Comparison of ENCODE assay signal across 28 mouse cellular contexts in the genomic region with DNA sequence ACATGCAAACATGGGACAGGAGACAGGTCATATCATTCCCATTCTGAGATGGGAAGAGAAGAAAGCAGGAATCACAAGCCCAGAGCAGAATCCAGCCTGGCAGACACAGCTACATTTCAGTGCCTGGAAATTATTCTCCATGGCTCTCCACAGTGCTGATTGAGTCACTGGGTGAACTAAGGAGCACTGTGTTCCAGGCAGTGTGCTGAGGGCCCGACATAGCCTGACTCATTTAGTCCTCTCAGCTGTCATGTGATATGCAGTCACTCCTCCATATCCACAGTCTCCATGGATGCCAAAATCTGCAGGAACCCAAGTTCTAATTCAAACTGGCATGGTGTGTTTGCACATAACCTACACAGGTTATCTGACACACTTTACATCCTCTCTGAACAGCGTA.
DNase-seq lines count a peak whose midpoint lies in the region; ATAC-seq lines count a peak whose summit lies in the region.
"Had no signal": no experiment of that assay in that cellular context is flagged by ENCODE, and none has a peak within 500 bp of the region (broad histone marks: within the 10 kb centered on the region; RNA-seq: fewer than 3 reads in every experiment).

No protein-coding gene starts in this region.

- H3K27me3 ChIP-seq in midbrain, embryonic 11.5 days (ENCODE audit: control insufficient read depth, insufficient read depth, low read length) = no peaks in the 10 kb centered on the region
- no peaks in the 10 kb centered on the region for H3K27me3 ChIP-seq in midbrain, embryonic 16.5 days (ENCODE audit: control insufficient read depth, insufficient read depth, low read depth, low read length)
- H3K27me3 ChIP-seq: embryonic facial prominence, embryonic 15.5 days; heart, embryonic 13.5 days; kidney, embryonic 15.5 days; limb, embryonic 13.5 days; liver, embryonic 12.5 days; neural tube, embryonic 12.5 days had no signal

- no peaks in the 10 kb centered on the region for H3K4me1 ChIP-seq in midbrain, embryonic 11.5 days (ENCODE audit: control insufficient read depth, insufficient read depth, low read length)
- H3K4me1 ChIP-seq in midbrain, embryonic 16.5 days (ENCODE audit: control insufficient read depth, insufficient read depth, low read length) = no peaks in the 10 kb centered on the region
- H3K4me1 ChIP-seq: embryonic facial prominence, embryonic 10.5 days; embryonic facial prominence, embryonic 15.5 days; hindbrain, embryonic 10.5 days; kidney, embryonic 15.5 days; limb, embryonic 13.5 days; liver, embryonic 12.5 days; neural tube, embryonic 12.5 days had no signal

- H3K9ac ChIP-seq in midbrain, embryonic 11.5 days (ENCODE audit: low read length) = no peak overlapping the region
- no peak overlapping the region for H3K9ac ChIP-seq in midbrain, embryonic 16.5 days (ENCODE audit: low read depth, low read length)
- H3K9ac ChIP-seq: embryonic facial prominence, embryonic 15.5 days; heart, embryonic 13.5 days; kidney, embryonic 15.5 days; limb, embryonic 13.5 days; liver, embryonic 12.5 days; liver, postnatal 0 days; neural tube, embryonic 12.5 days had no signal

- H3K27ac ChIP-seq in midbrain, embryonic 11.5 days (ENCODE audit: low read depth, low read length) = no peak overlapping the region
- H3K27ac ChIP-seq in midbrain, embryonic 16.5 days (ENCODE audit: low read length) = no peak overlapping the region
- H3K27ac ChIP-seq: embryonic facial prominence, embryonic 10.5 days; embryonic facial prominence, embryonic 15.5 days; heart, embryonic 13.5 days; hindbrain, embryonic 10.5 days; kidney, embryonic 15.5 days; left cerebral cortex, adult 2 months; limb, embryonic 13.5 days; liver, embryonic 12.5 days; macrophage; neural tube, embryonic 12.5 days had no signal

- no peaks in the 10 kb centered on the region for H3K9me3 ChIP-seq in midbrain, embryonic 11.5 days (ENCODE audit: control insufficient read depth, low read length)
- no peaks in the 10 kb centered on the region for H3K9me3 ChIP-seq in midbrain, embryonic 16.5 days (replicated peaks; ENCODE audit: control insufficient read depth, low read length, poor library complexity, severe bottlenecking)
- H3K9me3 ChIP-seq: embryonic facial prominence, embryonic 10.5 days; embryonic facial prominence, embryonic 15.5 days; heart, embryonic 13.5 days; hindbrain, embryonic 10.5 days; kidney, embryonic 15.5 days; limb, embryonic 13.5 days; liver, embryonic 12.5 days; neural tube, embryonic 12.5 days had no signal

- H3K4me2 ChIP-seq in midbrain, embryonic 11.5 days = no peak overlapping the region
- no peak overlapping the region for H3K4me2 ChIP-seq in midbrain, embryonic 16.5 days (ENCODE audit: low read length)
- H3K4me2 ChIP-seq: embryonic facial prominence, embryonic 15.5 days; heart, embryonic 13.5 days; kidney, embryonic 15.5 days; limb, embryonic 13.5 days; liver, embryonic 12.5 days; neural tube, embryonic 12.5 days had no signal

- WGBS in midbrain, embryonic 11.5 days = 89% methylated on average over 2 of the region's 2 CpGs
- WGBS in midbrain, embryonic 16.5 days = 73% methylated on average over 2 of the region's 2 CpGs

- ATAC-seq in midbrain, embryonic 11.5 days (ENCODE audit: low FRiP score) = no peak
- ATAC-seq in midbrain, embryonic 16.5 days = no peak
- ATAC-seq: activated CD4-positive, CD25-positive, alpha-beta regulatory T cell, adult 4 months; forebrain, embryonic 14.5 days; hindbrain, embryonic 16.5 days; liver, embryonic 12.5 days; liver, postnatal 0 days; lung, postnatal 0 days had no signal

- H3K4me3 ChIP-seq in midbrain, embryonic 11.5 days (ENCODE audit: low read depth, low read length) = no peak overlapping the region
- no peak overlapping the region for H3K4me3 ChIP-seq in midbrain, embryonic 16.5 days (ENCODE audit: low read depth, low read length)
- H3K4me3 ChIP-seq: embryonic facial prominence, embryonic 10.5 days; embryonic facial prominence, embryonic 15.5 days; heart, embryonic 13.5 days; hindbrain, embryonic 10.5 days; kidney, embryonic 15.5 days; left cerebral cortex, adult 2 months; limb, embryonic 13.5 days; liver, embryonic 12.5 days; neural tube, embryonic 12.5 days had no signal

- DNase-seq in midbrain, embryonic 11.5 days (ENCODE audit: low spot score, missing footprints) = peak; percentile 37
- peak; percentile 31 for DNase-seq in Muller cell, postnatal 12 days (ENCODE audit: inconsistent ontology term)
- peak; percentile 56 for DNase-seq in brain, adult 2 months (ENCODE audit: low read depth, low spot score)
- DNase-seq in cerebellum, postnatal 10 days = no peak
- no peak for DNase-seq in lung, postnatal 4 days
- DNase-seq: cerebellum, adult 2 months; cerebellum, postnatal 25 days; heart, postnatal 14 days; kidney, adult 18-20 months; kidney, postnatal 25 days; liver, postnatal 0 days; midbrain, embryonic 14.5 days; thymus, postnatal 4 days had no signal

- no peaks in the 10 kb centered on the region for H3K36me3 ChIP-seq in midbrain, embryonic 11.5 days (ENCODE audit: control insufficient read depth, insufficient read depth, low read length)
- H3K36me3 ChIP-seq in midbrain, embryonic 16.5 days (ENCODE audit: control insufficient read depth, insufficient read depth, low read length) = no peaks in the 10 kb centered on the region
- H3K36me3 ChIP-seq: embryonic facial prominence, embryonic 10.5 days; embryonic facial prominence, embryonic 15.5 days; heart, embryonic 13.5 days; hindbrain, embryonic 10.5 days; kidney, embryonic 15.5 days; limb, embryonic 13.5 days; liver, embryonic 12.5 days; neural tube, embryonic 12.5 days had no signal

Comparison
In these comparisons a context has a peak if more than half of its experiments do, and no peak if none do; other contexts are left out.
1. DNase-seq: peak in midbrain, embryonic 11.5 days (single experiment), Muller cell, postnatal 12 days (single experiment) and brain, adult 2 months (single experiment); none in cerebellum, postnatal 10 days (0 of 2) and lung, postnatal 4 days (0 of 2).